Mouse (Mus musculus): ENCODE data around the gene Ift81.
"Not testable (repeated sequence)": the region's sequence is repeated elsewhere in the genome, so short reads cannot be mapped to it uniquely, and the experiment has no call there.

Gene Ift81

DNA sequence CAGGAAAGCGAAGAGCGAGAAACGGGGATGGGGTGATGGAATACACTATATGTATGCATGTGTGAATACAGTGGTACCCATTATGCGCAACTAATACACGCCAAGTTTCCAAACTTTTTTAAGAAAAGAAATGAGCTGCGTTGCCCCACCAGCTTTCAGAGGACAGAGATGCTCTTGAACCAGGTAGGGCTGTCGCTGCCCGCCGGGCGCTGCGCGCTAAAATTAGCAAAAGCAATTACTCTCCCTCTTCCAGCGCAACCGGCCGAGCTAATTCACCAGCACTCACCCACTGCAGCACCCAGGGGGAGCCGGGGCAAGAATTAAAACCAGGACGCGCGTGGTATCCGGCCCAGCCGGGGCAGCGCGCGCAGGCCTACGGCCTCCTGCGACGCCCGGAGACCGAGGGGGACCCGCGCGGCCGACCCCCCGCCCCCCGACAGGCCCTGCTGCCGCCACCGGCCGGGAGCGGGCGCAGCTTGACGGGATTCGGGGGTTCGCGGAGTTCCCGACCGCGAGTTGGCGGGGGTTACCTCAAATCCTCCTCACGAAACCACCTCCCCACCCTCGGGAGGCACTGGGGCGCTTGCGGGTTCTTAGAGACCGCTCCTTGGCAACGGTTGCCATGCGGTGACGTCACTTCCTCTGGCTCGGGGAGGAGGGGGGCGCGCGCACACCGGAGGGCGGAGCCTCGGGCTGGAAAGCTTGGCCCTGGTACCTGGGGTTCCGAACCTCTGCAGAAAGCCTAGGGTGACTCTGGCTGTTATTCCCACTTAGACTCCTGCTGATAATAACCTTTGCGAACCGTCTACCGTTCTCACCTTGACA is at the start of gene Ift81:
TSS of gene Ift81 (minus strand) at position 611 of the 825 bp plus-strand sequence.
- POLR2A ChIA-PET: interaction anchor here (0.6 to 2.4 kb wide), 9 partner anchors 8 to 167 kb away, joined by 3 to 14 read pairs (median 3); partner anchors contain the start of gene P2rx4 (in 1 of the 4)
- CTCF ChIA-PET: interaction anchor here in 3 of 4 experiments (0.5 to 1.5 kb wide), 4 partner anchors 12 to 472 kb away, joined by 3 to 5 read pairs (median 4); no protein-coding TSS in a partner anchor

DNA sequence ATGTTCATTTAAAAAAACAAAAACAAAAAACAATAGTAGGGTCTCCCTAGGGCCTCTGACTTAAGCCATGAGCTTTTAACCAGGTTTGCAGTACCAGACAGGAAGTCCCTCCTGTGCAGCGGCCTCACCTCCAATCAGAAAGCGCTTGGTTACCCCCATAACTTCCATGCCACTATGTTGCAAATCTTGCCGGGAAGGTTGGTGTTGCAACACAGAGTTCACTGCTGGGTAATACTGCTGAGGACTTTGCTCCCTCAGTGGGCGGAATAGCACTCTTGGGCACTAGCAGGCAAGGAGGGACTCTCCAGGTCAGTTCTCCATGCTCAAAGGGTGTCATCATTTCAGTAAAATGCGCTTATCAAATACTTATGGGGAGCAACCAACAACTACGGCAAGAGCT is 48.2 kb upstream of the Ift81 start:
- ChIA-PET CTCF (interaction anchor here (0.5 to 1.0 kb wide), 6 partner anchors 52 to 520 kb away, joined by 3 read pairs; no protein-coding TSS in a partner anchor), POLR2A (interaction anchor here in 2 of 4 experiments (0.6 to 2.2 kb wide), 4 partner anchors 14 to 930 kb away, joined by 3 to 7 read pairs (median 4); no protein-coding TSS in a partner anchor)

DNA sequence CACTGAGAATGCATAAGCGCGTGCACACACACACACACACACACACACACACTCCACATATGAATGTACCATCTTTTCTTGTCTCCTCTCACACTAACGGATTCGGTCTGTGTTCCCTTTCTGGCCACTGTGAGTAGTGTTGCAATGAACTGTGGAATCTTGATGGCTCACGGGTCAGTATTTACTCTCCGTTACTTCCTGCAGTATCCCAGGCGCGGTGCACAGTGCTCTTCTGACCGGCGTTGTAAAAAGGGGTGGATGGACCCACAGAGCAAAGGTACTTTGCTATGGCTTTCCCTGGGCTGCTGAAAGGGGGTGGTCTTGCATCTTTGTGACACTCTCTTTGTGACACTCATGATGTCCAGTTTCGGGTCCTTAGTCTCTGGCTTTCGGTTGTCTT is 42.5 kb upstream of the Ift81 start:
- CTCF ChIA-PET: interaction anchor here in 1 of 4 experiments (1.3 kb wide), 1 partner anchor 50 kb away, joined by 3 read pairs; the partner anchor contains the start of gene P2rx4
- POLR2A ChIA-PET: interaction anchor here in 1 of 4 experiments (0.6 kb wide), 1 partner anchor 34 kb away, joined by 4 read pairs; no protein-coding TSS in a partner anchor

DNA sequence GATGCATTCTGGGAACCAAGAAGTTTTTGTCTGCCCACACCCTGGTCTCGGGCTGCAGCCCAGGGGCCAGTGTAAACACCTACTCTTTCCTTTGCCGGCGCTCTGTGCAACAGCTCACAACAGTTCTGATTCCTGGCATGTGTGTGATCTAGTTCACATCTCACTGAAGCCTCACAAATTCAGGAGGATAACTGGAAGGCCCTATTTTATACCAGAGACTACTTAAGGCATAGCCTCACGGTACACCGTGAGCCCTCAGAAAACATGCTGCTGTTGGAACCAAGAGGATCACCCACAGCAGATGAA is 39.9 kb upstream of the Ift81 start:
- ChIA-PET POLR2A (interaction anchor here in 3 of 4 experiments (0.5 to 1.5 kb wide), 3 partner anchors 10 to 142 kb away, joined by 3 read pairs; partner anchors contain the start of gene P2rx4 (in 1 of the 3)), CTCF (interaction anchor here in 1 of 4 experiments (0.5 to 0.7 kb wide), 2 partner anchors 17 to 410 kb away, joined by 3 to 4 read pairs; no protein-coding TSS in a partner anchor)

DNA sequence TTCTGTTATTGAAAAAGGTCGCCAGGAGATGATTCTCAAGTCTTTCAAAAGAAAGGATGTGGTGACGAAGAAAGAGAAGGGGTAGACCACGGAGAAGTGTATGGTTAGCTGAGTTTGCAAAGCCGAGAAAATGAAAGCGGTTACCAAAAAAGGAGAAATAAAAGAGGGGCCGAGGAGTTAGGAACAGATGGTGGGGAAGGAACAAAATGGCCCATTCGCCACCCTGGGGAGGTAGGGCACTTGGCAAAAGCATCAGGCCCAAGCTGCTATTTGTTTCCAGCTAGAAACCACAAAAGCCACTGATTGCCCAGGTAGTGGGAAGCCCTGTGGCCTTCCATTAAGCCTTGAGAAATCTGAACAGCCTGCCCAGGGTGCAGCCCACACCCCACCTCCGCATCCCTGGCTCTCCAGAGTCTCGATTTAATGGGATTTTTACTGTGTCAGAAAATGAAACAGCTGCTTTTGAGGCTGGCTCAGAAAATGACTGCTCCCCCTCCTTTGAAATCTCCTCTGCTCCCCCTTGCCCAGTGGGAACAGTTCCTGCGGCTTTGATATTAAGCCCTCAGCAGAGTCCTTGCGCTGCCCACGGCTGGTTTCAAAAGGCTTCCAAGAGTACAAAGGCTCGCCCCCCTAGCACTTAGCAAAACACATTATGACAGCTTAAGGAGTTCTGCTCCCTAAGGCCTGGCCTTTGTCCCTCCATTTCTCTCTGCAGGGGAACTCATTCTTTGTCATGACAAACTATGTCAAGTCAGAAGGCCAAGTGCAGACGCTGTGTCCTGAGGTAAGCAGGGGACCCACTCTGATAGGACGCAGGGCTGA is 39.3 kb upstream of the Ift81 start:
- POLR2A ChIA-PET: interaction anchor here in 3 of 4 experiments (0.5 to 1.5 kb wide), 8 partner anchors 9 to 142 kb away, joined by 3 to 5 read pairs (median 3); partner anchors contain the start of gene P2rx4 (in 2 of the 3)
- CTCF ChIA-PET: interaction anchor here in 1 of 4 experiments (0.5 to 0.7 kb wide), 3 partner anchors 17 to 410 kb away, joined by 3 to 8 read pairs (median 4); no protein-coding TSS in a partner anchor

DNA sequence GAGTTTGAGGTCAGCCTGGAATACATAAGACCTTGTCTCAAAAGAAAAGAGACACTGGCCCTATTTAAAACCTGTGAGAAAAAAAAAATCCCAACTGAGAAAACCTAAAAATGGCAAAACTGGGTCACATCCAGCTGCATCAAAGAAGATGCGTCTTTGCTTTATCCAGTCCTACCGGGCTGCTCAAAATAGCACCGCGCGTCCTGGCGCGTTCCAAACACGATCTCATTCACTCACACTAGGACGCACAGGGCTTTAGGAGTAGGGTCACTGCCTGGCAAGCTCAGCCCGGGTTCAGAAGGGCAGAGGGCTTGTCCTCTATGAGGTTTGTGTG is 38.8 kb upstream of the Ift81 start:
- ChIA-PET POLR2A (interaction anchor here in 3 of 4 experiments (1.0 to 1.5 kb wide), 5 partner anchors 33 to 128 kb away, joined by 3 read pairs; partner anchors contain the start of gene P2rx4 (in 2 of the 3)), CTCF (interaction anchor here in 2 of 4 experiments (0.6 kb wide), 3 partner anchors 56 to 163 kb away, joined by 4 to 8 read pairs (median 5); no protein-coding TSS in a partner anchor)

DNA sequence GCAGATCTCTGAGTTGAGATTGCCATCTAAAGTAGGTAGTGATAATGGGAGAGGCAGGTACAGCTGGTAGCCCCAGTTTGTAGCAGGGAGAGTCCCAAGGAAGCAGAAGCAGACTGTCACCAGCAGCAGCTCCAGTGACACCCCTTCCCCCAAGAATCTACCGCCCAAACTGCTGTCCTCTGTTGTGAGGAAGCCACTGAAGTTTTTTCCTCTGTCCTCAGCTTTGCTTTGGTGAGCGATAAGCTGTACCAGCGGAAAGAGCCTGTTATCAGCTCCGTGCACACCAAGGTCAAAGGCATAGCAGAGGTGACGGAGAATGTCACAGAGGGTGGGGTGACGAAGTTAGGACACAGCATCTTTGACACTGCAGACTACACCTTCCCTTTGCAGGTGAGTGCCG is 38.2 kb upstream of the Ift81 start:
- CTCF ChIA-PET: interaction anchor here in 2 of 4 experiments (0.6 to 1.1 kb wide), 5 partner anchors 29 to 498 kb away, joined by 3 to 7 read pairs (median 4); no protein-coding TSS in a partner anchor
- POLR2A ChIA-PET: interaction anchor here in 2 of 4 experiments (1.0 to 1.5 kb wide), 4 partner anchors 34 to 127 kb away, joined by 3 read pairs; partner anchors contain the start of gene P2rx4 (in 1 of the 2)

DNA sequence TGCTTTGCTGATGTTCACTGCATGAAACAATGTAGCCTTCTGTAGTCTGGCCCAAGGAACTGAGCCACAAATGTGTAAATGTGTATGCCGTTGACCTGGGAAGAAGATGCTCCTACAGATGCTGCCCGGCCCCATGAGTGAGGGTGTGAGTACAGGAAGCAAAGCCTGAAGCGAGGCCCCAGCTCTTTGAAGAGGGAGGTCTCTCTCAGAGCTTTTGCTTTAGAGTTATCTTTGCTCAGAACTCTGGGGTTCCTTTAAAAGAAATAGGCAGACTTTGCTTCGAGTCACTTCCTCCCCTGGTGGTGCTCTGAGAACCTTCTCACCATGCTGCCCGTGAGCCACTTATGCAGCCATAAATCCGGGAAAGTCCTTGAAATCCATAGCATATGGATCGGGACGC is 35.8 kb upstream of the Ift81 start:
- ChIA-PET CTCF (interaction anchor here in 1 of 4 experiments (0.7 kb wide), 2 partner anchors 31 to 32 kb away, joined by 3 to 5 read pairs; no protein-coding TSS in a partner anchor), POLR2A (interaction anchor here in 1 of 4 experiments (0.7 kb wide), 3 partner anchors 26 to 124 kb away, joined by 3 to 4 read pairs (median 3); no protein-coding TSS in a partner anchor)

DNA sequence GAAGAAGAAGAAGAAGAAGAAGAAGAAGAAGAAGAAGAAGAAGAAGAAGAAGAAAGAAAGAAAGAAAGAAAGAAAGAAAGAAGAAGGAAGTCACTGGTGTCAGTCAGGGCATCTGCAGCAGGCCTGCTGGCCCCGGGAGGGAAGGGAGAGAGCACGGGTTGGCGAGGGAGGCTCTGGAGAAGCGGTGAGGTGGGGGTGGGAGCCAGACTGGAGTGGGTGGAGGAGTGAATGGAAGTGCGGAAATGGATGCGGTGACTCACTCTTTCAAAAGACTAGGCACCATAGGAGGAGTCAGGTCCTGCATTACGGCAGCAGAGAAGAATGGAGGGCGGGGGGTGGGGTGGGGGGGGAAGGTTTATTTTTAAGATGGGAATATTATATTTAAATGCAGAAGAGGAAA is 34.9 kb upstream of the Ift81 start:
- CTCF ChIA-PET: interaction anchor here in 2 of 4 experiments (0.5 to 0.7 kb wide), 3 partner anchors 33 to 745 kb away, joined by 3 to 5 read pairs (median 4); partner anchors contain the start of gene Mlxip (in 1 of the 2)

DNA sequence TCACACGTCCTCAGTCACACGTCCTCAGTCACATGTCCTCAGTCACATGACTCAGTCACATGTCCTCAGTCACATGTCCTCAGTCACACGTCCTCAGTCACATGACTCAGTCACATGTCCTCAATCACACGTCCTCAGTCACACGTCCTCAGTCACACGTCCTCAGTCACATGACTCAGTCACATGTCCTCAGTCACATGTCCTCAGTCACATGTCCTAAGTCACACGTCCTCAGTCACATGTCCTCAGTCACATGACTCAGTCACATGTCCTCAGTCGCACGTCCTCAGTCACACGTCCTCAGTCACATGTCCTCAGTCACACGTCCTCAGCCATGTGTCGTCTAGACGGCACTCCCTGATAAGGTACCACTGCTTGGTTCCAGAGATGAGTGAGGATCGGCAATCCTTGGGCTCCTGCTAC is 33.6 kb upstream of the Ift81 start:
- POLR2A ChIA-PET: interaction anchor here in 3 of 4 experiments (0.5 to 1.2 kb wide), 3 partner anchors 84 to 195 kb away, joined by 3 to 8 read pairs (median 3); no protein-coding TSS in a partner anchor
- CTCF ChIA-PET: not testable (repeated sequence)

More for the DNA sequence above, 34.9 kb upstream of the Ift81 start:
- POLR2A ChIA-PET: interaction anchor here in 1 of 4 experiments (0.7 to 1.2 kb wide), 2 partner anchors 25 to 83 kb away, joined by 3 read pairs; no protein-coding TSS in a partner anchor

DNA sequence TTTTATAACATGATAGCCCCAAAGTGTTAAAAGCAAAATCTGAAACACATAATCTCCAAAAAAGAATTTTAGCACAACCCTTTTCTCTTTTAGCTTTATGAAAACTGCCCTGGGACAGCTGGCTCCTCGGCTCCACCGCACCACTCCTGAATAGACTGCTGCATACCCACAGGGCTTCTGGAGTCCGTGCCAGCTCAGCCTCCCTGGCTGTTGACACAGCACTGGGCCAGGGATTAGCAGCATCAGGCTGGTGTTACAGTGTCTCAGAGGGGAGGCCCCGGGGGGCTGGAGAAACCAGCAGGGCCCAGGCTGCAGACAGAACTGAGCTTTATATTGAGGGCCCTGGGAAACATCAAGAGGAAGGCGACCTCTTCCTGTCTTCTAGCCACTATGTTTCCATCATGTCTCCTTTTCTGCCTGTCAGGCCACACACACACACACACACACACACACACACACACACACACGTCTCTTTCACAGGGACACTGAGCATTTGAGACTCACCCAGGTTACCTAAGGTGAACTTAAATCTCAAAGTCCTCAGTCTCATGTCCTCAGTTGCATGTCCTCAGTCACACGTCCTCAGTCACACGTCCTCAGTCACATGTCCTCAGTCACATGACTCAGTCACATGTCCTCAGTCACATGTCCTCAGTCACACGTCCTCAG is 33.1 kb upstream of the Ift81 start:
- ChIA-PET POLR2A (interaction anchor here in 3 of 4 experiments (0.6 to 0.9 kb wide), 6 partner anchors 12 to 227 kb away, joined by 3 to 7 read pairs (median 3); no protein-coding TSS in a partner anchor), CTCF (interaction anchor here in 1 of 4 experiments (0.6 kb wide), 1 partner anchor 33 kb away, joined by 3 read pairs; no protein-coding TSS in a partner anchor)

DNA sequence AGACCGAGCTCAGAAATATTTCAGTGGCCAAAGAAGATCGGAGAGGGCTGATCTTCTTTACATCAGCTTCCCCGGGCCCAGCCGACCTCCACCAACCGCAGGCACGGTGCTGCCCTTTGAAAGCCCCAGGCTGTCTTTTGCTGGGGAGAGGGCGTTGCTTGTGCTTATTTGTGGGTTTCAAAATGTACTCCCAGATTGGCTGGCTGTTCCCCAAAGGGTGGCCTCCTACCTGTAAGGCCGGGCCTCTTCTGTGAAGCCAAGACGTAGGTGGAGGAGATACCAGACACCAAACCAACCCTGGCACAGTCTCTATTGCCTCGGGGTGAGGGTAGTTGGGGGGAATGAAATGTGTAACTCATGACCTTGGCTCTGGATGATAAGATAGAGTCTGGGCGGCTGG is 31.7 kb upstream of the Ift81 start:
- ChIA-PET CTCF (no interaction called here), POLR2A (interaction anchor here in 1 of 4 experiments (0.5 to 0.8 kb wide), 2 partner anchors 10 to 1727 kb away, joined by 3 to 6 read pairs; no protein-coding TSS in a partner anchor)

DNA sequence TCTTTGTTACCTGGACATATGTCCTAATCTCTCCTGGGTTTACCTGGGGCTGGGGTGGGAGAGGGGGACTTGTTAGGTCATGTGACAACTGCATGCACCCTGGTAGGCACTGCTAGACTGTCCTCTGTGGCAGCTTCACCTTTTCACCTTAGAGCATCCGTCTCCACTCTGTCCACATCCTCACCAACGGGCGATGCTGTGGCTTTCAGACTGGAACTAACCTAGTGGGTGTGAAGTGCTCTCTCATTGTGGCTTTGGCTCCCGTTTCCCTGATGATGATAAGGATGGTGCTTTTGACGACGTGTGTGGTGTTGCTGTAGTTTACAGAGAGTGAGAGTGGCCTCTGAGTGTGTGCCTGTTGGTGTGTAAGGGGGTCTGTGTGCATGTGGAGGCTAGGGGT is 31.0 kb upstream of the Ift81 start:
- ChIA-PET POLR2A (interaction anchor here in 1 of 4 experiments (0.5 to 0.8 kb wide), 2 partner anchors 9 to 137 kb away, joined by 3 to 4 read pairs; no protein-coding TSS in a partner anchor), CTCF (no interaction called here)

DNA sequence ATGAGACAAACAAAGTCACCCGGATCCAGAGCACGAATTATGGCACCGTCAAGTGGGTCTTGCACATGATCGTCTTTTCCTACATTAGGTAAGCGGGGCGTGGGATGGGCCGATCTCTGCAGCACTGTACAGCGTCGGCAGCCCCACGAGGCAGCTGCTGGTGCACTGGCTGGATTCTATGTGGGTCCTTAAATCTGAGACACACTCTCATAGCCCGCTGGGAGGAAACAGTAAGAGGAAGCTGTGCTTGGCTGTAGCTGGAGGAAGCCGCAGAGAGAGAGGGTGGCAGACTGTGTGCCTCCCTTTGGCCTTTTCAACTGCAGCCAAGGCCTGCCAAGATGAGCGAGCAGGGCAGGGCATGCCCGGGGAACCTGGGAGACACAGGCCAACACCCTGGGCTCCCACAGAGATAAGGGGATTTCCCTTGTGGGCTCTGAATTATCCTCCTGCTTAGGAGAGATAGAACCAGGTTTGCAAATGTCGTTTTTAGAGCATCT is 29.8 kb upstream of the Ift81 start:
- ChIA-PET POLR2A (interaction anchor here in 3 of 4 experiments (0.6 to 1.2 kb wide), 6 partner anchors 9 to 1079 kb away, joined by 3 to 9 read pairs (median 4); no protein-coding TSS in a partner anchor), CTCF (interaction anchor here in 1 of 4 experiments (0.6 kb wide), 2 partner anchors 12 to 17 kb away, joined by 6 to 10 read pairs; no protein-coding TSS in a partner anchor)

DNA sequence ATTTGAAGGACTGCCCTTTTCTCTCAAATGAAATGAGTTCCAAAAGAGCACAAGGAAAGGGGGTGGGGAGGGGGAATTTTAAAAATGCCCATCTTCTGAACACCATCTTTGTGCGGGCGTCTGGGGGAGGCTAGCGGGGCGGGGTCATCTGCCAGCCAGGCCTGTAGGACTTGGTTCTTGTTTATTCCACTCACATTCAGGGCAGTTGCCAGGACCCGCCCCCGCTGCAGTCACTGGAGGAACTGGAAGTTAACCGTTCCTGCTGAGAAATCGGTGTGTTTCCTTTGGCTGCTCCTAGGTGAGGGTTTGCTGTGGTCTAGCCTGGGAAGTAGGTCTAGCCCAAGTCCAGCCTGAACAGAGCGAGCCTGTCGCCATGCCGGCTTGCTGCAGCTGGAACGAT is 29.4 kb upstream of the Ift81 start, which contains the start of gene P2rx7:
TSS of gene P2rx7 (plus strand) at position 211 of the 400 bp plus-strand sequence.
- CTCF ChIA-PET: interaction anchor here in 1 of 4 experiments (0.6 kb wide), 2 partner anchors 11 to 16 kb away, joined by 6 to 10 read pairs; no protein-coding TSS in a partner anchor
- POLR2A ChIA-PET: interaction anchor here in 2 of 4 experiments (0.6 to 1.2 kb wide), 5 partner anchors 16 to 1079 kb away, joined by 3 to 9 read pairs (median 4); no protein-coding TSS in a partner anchor

DNA sequence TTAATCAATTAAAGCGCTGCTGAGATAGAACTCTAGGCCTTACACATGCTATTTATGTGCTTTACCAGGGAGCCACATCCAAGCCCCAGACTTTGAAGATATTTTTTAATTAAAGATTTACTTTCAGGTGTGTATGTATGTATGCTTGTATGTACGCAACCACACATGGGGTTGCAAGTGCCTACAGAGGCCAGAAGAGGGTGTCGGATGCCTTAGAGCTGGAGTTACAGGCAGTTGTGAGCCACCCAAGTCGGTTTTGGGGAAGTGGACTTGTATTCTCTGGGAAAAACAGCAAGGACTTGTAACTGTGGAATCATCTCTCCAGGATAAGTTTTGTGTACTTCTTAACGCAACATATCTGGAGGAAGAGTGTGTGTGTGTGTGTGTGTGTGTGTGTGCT is 25.7 kb upstream of the Ift81 start:
- POLR2A ChIA-PET: no interaction called here
- CTCF ChIA-PET: interaction anchor here in 1 of 4 experiments (1.7 kb wide), 1 partner anchor 13 kb away, joined by 5 read pairs; no protein-coding TSS in a partner anchor

All from embryonic stem cell, embryonic (primary cell).